Mouse (Mus musculus) ES-E14 (cell line): ENCODE results near the gene Suclg1.

Experiments used
- CHD2 ChIP-seq: IDR thresholded peaks from 2 replicates; pipeline ENCODE4 v1.6.1; 2014; ENCODE audit warnings: mild to moderate bottlenecking, low read depth, low read length, inconsistent platforms
- HCFC1 ChIP-seq: IDR thresholded peaks from 2 replicates; pipeline ENCODE4 v1.6.1; 2012; ENCODE audit warnings: low read length, inconsistent platforms, borderline replicate concordance; ENCODE audit not compliant: insufficient read depth
- MAFK ChIP-seq: IDR thresholded peaks from 2 replicates; pipeline ENCODE4 v1.6.1; 2014; ENCODE audit warnings: mild to moderate bottlenecking, low read depth, low read length, inconsistent platforms; ENCODE audit not compliant: insufficient read depth
- ZC3H11A ChIP-seq: IDR thresholded peaks from 2 replicates; pipeline ENCODE4 v1.6.1; 2012; ENCODE audit warnings: low read depth, mild to moderate bottlenecking, inconsistent platforms, low read length, borderline replicate concordance
- ZNF384 ChIP-seq: IDR thresholded peaks from 2 replicates; pipeline ENCODE4 v1.6.1; 2012; ENCODE audit warnings: low read depth, low read length, inconsistent platforms

DNA sequence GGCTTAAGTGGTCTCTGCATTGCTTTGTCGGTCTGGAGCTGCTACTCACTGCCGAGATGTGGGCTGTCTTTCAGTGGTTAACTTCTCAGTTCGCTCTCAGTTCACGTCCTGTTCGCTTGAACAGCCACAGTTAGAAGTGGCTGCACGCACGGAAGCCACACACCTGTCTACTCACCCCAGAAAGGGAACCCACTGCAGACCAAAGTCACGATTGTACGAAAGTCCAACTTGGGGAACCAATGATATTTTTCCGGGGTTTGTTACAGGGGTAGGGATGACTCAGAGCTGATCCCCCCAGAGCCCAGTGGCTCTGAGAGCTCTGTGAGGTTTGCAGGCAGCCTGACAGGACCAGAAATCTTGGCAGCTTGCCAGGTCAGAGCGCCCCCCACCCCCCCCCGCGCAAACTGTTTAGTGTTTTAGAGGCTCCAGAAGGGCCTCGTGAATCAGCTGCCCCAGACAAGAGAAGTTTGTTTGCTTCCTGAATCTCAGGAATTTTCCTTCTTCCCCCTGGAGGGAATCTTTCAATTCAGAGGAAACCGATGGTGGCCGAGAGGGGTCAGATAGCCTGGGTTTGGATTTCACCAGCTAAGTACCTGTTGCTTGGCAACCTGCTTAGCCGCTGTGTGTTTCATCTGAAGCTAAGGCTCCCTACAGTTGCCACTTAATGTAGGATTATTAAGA is 66.9 kb downstream of the Suclg1 start:
- TF ChIP-seq ZC3H11A = no peak
- TF ChIP-seq HCFC1 = no peak
- no peak for TF ChIP-seq MAFK
- no peak for TF ChIP-seq CHD2
- no peak for TF ChIP-seq ZNF384
